Mouse (Mus musculus): ENCODE data around the gene Ndufa3. TPM values are rescaled to one million over a fixed set of nuclear protein-coding genes. Genes with fewer than 3 reads are reported as not detected.
A peak's percentile ranks its signal among the peaks of the same experiment; 100 is the strongest.
"Not testable (repeated sequence)": the region's sequence is repeated elsewhere in the genome, so short reads cannot be mapped to it uniquely, and the experiment has no call there.

Ndufa3 gene
- 1,000 to 10,000 TPM; 1,038 to 1,129 TPM for total RNA-seq (2021)
- long read RNA-seq, experiment 1, transcript Ndufa3-201 (4 exons, 515 nt) = major isoform, 484 of 584 reads
- long read RNA-seq, experiment 1, partial matches to known transcripts = 87 of 584 reads
- long read RNA-seq, experiment 1, other reads (novel, unspliced or antisense) = 8 of 584 reads
- long read RNA-seq, experiment 2, transcript Ndufa3-201 (4 exons, 515 nt) = major isoform, 483 of 550 reads
- long read RNA-seq, experiment 2, partial matches to known transcripts = 50 of 550 reads
- long read RNA-seq, experiment 2, other reads (novel, unspliced or antisense) = 15 of 550 reads

DNA sequence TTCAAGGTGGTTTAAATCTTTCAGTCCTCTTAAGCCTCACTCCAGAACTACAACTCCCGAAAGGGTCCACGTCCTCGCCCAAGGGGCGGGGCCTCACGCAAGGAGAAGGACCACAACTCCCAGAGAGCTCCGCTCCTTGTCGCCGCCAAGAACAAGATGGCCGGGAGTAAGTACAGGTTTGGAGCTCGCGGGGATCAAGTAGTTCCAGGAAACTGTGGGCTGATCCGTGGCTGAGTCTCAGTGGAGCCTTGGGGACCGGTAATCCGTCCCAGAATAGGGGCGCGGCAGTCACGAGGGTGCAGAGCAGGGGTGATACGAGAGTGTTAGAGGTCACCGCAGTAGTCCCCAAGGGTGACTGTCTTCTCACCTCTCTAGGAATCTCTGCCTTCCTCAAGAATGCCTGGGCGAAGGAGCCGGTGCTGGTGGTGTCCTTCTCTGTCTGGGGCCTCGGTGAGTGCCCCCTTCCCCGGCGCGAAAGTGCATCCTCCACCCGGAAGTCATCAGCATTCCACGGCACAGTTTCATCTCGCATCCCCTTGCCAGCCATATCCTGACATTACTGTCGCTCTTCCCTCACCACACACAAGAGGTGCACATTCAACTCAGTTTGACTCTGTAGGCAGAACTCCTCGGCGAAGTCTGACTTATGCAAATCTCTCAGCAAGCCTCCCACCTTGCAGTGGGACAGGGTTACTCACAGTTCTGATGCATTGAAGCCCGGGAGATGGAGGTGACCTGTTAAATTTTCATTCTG, at the start of gene Ndufa3:
TSS of gene Ndufa3 (plus strand) at position 132 of the 754 bp plus-strand sequence.
- DNase-seq = peak; percentile 90

DNA sequence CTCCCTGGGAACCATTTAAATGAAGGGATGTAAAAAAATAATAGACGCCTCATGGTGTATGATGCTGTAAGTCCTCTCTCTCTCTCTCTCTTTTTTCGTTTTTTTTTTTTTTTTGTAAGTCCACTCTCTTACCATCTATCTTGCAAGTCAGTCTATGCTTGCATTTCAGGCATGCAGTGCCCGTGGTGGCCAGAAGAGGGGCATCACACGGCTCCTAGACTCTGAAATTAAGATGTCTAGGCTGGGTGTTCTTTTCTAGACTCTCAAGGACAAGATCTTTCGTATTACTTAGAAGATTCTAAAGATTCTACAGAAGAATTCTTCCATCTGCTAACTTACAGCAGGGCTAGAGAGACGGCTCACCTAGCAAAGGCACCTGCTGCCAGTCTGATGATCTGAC, 47.4 kb upstream of the Ndufa3 start:
- no peak for DNase-seq

DNA sequence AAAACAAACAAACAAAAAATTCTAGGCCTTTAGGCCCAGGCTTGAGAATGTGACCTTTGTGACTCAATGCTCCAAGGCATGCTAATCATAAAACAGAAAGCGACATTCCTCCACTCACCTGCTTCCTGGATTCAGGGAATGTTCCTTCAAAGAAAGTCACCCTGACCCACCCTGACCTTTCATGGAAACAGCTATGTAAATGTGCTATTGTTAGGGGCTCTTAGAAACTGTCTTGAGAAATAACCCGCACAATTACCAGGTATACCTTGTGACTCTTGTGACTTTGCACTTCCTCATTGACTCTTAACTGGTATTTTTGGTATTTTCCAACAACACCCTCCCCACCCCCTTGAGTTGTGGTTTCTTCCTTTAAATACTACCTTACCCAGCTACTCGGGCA, 46.6 kb upstream of the Ndufa3 start:
- not testable (repeated sequence) for DNase-seq

DNA sequence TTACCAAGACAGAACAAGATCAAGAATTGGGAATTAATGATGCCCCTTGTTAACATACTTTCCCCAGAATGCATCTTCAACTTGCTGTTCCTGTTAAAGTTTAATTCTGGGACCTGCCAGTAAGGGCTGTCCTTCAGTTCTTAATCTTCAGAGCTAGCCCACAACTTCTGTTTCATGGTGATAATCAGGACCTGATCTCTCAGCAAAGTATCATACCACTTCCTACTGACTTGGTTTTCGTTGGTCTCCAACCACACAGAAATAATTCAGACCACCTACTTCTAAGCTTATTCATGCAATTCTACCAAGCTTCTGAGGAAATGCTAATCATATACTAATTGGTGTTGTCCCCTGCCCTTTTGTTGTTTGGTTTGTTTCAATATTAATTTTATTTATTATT, 45.3 kb upstream of the Ndufa3 start:
- DNase-seq = no peak

DNA sequence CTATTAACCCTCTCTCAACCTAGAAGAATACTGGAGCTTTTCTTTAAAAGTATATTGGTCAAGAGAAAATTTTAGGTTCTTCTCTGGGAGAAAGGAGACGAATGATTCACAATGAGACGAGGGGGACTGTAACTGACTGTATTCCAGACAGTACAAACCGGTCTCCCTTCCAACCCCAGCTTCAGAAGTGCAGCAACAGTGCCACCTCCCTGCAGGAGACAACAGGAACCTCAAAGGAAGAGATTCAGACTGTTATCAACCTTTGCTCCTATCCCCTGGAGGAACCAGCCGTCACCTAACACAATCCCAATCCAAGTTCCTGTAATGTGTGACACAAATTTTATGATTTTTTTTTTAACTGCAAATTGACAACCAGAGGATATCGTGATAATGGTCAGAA, 43.0 kb upstream of the Ndufa3 start:
- peak; percentile 27 for DNase-seq

DNA sequence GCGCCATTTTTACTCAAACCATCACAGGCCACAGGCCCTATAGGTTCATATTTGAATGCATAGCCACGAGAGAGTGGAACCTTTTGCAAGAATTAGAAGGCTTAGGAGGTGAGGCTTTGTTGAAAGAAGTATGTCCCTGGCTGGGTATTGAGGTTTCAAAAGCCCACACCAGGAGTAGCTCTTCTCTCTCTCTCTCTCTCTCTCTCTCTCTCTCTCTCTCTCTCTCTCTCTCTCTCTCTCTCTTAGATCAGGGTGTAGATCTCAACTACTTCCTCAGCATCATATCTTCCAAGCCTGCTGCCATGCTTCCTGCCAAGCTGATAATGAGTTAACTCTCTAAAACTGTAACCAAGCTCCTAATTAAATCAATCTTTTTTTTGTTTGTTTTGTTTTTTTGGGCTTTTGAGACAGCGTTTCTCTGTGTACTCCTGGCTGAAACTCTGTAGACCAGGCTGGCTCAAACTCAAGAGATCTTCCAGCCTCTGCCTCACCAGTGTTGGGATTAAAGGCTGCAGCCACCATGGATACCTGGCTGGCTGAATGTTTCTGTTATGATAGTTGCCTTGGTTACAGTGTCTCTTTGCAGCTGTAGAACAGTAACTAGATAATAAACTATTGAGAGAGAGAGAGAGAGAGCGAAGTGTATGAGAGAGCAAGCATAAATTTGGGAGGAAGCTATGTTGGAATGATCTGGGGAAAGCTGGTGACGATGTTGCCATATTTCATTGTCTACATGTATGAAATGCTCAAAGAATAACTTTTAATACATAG, 40.6 kb upstream of the Ndufa3 start:
- no peak for DNase-seq

DNA sequence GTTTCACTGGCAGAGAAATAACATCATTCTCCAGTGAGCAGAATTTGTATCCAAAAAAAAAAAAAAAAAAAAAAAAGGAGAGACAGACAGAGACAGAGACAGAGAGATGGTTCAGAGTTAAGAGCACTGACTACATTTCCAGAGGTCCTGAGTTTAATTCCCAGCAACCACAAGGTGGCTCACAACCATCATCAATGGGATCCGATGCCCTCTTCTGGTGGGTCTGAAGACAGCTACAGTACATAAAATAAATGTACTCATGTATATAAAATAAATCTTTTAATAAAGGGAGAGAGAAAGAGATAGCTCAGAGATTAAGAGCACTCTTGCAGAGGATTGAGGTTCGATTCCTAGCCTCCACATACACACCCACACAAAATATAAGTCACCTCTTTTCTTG, 39.0 kb upstream of the Ndufa3 start:
- no peak for DNase-seq

DNA sequence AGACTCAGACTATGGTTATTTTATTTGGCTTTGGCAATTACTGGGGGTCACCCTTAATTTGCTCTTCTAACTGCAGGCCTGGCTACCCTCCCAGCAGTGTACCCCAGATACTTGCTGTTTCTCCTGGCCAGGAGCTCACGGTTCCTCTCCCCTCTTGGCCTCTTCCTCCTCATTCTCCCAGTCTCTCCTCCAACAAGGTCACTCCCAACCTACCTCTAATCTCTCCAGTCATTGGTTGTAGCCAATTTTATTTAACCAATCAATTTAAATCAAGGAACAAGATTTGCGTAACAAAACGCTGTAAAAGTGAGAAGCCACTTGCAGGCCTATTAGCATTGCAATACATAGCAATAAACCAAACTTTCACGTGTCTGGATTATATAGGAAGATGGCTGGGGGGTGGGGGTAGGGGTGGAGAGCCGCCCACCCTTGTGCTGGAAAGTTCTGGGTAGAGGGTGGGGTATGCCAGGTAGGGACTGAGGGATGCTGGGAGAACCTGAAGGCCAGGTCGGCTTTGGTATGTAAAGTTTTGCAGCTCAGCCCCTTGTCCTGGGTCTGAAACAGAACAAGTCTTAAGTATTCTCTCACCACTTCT, 38.1 kb upstream of the Ndufa3 start:
- no peak for DNase-seq

DNA sequence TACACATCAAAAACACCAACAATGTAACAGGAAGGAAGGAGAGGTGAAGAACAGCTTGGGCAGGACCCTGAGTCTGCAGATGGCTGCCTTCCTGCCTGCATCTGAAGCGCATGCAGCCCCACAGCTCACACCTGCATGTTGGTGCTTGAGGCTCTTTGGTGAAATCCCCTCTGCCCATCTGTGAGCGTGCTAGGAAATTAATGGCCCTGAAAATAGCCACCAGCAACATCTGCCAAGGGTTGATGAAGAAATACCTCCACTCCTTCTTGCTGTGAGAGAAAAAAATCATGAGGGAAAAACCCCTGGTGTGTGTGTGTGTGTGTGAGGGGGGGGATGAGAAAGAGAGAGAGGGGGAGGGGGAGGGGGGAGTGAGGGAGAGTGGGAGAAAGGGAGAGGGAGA, 37.1 kb upstream of the Ndufa3 start:
- DNase-seq = no peak

DNA sequence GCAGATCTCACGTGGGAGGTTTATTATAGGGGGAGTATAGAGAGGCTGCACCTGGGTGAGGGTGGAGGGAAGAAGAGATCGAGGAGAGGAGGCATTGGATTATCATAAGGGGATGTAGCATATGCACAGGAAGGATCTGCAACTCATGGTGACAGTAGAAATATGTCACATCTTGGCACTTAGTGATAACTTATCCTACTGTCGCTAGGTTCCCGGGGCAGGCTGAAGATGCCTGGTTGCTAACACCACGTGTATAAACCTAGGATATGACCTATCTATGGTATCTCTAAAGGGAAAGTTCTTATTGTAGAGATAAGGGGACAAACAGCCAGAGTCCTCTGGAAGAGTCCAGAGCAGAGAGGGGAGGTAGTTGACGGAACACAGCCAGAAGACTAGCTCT, 31.4 kb upstream of the Ndufa3 start:
- DNase-seq = no peak

DNA sequence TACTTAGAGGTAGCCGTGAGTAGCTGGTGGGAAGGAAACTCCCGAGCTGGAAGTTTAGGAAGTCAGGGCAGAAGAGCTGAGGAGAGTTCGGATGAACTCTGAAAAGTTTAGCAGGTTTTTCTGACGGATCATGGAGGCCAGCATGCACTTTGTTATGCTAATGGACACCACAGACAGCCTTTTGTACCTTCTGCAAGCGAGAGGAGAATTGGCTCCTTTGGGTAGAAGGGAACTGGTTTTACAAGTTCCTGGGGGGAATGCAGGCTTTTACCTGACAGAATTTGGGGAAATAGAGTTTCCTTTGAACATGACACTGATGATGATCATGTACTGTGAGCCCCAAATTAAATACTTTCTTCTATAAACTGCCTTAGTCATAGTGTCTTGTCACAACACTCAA, 30.9 kb upstream of the Ndufa3 start:
- DNase-seq = no peak

DNA sequence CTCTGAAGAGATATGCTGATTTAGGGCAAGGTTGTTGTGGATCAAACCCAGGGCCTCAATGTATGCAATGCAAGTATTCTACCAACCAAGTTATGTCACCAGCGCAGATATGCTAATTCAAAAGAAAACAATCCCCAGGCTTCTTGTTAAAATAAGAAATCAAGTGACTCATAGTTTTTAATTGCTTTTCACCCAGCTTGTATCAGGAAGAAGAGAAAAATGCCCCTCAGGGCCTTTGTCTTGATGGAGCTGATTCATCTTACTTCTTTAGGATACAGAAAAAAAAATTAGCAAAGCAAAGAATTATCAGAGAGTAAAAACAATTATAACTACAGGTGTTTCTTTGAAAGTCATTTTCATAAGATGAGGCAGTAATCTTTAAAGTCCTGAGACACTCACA, 29.9 kb upstream of the Ndufa3 start:
- no peak for DNase-seq

DNA sequence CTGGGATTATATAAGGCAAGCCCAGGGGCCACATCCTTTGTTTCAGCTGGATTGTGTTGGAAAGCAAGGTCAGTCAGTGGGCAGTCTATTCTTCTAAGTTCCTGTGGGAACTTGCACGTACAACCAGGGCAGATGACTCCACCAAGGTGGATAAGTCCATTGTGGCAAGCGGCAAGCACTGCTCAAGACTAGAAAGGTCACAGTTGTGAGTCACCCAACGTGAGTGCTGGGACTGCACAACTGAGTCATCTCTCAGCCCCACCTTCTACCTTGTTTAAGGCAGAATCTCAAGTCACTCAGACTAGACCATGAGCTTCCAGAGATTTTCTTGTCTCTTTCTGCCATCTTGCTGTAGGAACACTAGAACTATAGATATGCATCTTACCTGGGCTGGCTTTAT, 26.6 kb upstream of the Ndufa3 start:
- DNase-seq = no peak

DNA sequence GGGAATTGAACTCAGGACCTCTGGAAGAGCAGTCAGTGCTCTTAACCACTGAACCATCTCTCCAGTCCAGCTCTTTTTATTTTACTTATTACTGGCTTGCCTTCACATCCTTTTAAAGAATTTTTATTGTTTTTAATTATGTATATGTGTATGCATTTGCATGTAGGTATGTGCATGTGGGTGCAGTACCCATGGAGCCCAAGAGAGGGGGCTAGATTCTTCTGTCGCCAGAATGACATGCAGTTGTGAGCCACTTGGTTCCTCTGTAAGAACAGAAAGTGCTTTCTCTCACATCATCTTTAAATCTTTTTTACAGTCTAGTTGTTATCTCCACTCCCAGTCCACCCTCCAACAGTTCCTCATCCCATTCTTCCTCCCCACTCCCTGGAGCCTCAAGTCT, 25.6 kb upstream of the Ndufa3 start:
- DNase-seq = no peak

DNA sequence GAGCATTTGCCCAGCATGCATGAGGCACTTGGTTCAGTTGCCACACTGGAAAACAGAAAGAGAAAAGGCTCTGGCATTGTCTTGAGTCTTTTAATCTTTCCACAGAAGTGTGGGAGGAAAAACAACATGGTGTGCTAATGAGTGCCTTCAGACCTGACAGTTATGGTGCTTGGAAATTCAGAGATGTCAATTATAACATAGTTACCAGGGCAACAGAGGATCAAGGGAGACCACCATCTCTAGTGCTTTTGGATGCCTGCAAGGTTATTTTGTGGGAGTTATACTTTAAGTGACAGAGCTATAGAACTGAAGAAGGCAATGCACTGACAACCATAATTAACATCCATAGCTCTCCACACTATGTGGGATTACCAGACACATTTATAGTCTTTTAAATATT, 23.3 kb upstream of the Ndufa3 start:
- no peak for DNase-seq

DNA sequence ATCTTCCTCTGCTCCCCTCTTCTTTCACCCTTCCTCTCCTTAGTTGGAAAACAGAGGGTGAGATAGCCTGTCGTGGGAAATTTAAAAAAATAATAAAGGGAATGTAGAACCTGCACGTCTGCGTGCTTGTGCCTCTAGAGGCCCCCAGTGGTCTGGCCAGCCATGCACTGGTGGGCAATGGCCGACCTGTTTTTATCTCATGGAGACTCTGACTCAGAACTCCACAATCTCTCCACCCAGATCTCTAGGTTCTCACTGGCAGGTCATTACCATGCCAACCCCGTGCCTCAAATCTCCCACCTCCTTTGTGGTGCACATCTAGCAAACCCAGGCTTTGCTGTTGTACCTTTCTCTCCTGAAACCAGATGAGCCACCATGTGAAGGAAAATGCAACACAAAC, 22.5 kb upstream of the Ndufa3 start:
- DNase-seq = no peak

DNA sequence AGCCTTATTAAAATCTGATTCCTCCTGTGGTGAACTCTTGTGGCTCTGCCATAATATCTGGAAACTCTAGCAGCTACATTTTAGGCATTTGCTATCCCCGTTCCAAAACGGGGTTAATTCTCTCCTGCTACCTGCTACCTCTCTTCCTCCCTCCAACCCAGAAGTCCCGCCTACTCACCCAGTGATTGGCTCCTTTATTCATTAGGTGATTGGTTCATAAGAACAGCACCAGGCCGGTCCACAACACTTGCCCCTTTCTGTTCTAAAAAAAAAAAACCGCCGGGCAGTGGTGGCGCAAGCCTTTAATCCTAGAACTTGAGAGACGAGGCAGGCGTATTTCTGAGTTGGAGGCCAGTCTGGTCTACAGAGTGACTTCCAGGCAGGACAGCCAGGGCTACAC, 22.0 kb upstream of the Ndufa3 start:
- DNase-seq = peak; percentile 45

DNA sequence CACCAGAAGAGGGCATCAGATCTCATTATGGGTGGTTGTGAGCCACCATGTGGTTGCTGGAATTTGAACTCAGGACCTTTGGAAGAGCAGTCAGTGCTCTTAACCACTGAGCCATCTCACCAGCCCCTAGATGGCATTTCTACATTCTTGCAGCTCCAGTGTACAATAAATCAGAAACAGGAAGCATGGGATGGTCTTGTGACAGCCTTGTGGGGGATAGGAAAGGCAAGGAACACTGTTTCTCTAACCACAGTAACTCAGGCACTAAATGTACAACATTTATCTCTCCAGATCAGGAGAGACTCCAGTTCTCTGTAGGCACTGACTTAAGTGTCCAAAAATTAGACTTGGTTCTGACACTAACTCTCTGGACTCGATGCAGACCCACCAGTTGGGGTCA, 19.4 kb upstream of the Ndufa3 start:
- DNase-seq = not testable (repeated sequence)

DNA sequence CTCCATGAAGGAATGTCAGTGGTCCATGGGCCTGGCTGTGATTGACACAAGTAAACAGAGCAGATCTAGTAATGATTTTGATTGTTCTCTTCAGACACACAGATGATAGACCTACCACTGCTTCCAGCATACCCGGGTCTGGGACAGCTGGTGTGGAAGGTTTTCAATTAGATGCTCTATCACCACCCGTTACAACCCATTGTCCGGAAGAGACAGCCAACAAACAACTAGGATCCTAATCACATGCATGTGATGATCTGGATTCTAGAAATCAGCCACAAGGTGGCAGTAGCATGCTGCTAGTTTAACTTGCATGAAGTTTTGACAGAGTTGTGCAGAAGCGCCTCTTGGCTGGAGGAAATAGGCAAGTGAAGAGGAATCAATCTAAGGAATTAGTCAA, 16.1 kb upstream of the Ndufa3 start:
- DNase-seq = peak; percentile 81

DNA sequence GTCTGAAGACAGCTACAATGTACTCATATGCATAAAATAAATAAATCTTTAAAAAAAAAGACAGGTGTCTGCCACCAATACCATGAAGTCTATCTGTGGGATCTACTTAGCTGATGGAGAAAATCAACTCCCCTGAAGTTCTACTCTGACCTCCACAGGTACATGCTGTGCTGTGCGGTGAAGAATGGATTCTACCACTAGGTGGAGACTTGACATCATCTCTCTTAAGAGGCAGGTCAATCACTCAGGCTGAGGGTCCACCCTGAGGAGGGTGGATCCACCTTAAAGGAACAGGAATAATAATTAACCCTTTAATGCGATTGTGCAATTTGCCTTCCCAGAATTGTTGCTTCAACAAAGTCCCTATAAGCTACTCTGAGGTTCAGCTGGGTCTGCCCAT, 10.4 kb upstream of the Ndufa3 start:
- DNase-seq = peak; percentile 32

DNA sequence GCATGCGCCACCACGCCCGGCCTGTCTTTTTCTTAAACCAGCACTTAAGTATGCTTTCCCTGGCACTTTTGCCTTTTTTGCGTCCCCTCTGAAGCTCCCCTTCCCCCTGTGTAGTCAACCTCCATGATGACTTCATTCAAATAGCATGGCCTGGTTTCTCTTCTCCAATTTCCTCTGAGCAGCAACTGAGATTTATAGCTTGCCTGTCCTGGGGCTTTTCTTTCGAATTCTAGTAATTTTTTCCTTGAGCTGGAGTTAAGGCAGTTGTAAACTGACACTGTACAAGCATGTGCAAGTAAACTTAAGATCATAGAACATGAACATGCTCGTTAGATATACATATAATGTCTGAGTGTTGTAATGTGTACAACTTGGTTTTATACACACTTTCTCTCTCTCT, 9.8 kb upstream of the Ndufa3 start:
- DNase-seq = no peak

DNA sequence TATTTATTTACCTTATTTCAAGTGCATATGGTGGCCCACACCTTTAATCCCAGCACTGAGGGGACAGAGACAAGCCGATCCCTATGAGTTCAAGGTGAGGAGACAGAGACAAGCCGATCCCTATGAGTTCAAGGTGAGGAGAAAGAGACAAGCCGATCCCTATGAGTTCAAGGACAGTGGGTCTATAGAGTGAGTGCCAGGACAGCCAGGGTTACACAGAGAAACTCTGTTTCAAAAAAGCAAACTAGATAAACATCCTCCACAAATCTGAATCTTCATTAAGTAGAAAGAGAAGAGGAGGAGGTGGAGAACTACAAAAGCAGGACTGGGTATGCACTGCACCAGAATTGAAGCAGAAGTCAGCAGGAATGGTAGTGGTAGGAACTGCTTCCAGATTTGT, 8.5 kb upstream of the Ndufa3 start:
- no peak for DNase-seq

DNA sequence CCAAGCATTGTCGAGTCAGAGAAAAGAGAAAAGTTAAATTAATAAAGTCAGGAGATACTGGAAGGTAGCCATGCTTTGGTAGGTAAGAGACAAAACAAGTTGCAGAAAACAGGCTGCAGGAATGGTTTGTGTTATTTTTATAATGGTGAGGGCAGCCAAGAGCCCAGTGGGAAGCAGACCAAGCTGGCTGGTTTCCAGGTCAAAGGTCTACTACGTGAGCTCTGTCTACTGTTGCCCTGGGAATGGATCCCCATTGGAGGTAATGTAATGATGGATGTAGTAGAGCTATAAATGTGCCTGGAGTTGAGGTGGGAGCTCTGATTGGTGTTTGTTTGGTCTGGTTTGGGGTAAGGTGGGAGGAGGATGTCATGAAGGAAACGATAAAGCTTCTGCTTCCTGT, 8.1 kb upstream of the Ndufa3 start:
- DNase-seq = peak; percentile 80

All from adrenal gland, postnatal 10 days (tissue).